Mouse (Mus musculus) liver, postnatal 0 days (tissue): ENCODE results near the gene Dleu7.

ENCODE experiments used
- CTCF ChIP-seq: sonication (generic); IDR thresholded peaks from 2 replicates; pipeline ENCODE4 v1.5.1; 2016; ENCODE audit warnings: antibody characterized with exemption, low read depth
- EP300 ChIP-seq: IDR thresholded peaks from 2 replicates; pipeline ENCODE4 v1.6.1; 2016; ENCODE audit warnings: antibody characterized with exemption, low read depth, mild to moderate bottlenecking

- no peak for TF ChIP-seq CTCF
- TF ChIP-seq EP300, result no peak
These were observed 29.9 kb upstream of the Dleu7 start for GRCm38 (mm10) chr14:62322581-62323344.
